Mouse (Mus musculus): ENCODE data around the gene Ccdc3.

Gene Ccdc3

GRCm38 (mm10) chr2:5161002-5161745, 23.6 kb downstream of the Ccdc3 start:
- no peak for DNase-seq (ENCODE audit: low spot score in 2 of 2)

DNA sequence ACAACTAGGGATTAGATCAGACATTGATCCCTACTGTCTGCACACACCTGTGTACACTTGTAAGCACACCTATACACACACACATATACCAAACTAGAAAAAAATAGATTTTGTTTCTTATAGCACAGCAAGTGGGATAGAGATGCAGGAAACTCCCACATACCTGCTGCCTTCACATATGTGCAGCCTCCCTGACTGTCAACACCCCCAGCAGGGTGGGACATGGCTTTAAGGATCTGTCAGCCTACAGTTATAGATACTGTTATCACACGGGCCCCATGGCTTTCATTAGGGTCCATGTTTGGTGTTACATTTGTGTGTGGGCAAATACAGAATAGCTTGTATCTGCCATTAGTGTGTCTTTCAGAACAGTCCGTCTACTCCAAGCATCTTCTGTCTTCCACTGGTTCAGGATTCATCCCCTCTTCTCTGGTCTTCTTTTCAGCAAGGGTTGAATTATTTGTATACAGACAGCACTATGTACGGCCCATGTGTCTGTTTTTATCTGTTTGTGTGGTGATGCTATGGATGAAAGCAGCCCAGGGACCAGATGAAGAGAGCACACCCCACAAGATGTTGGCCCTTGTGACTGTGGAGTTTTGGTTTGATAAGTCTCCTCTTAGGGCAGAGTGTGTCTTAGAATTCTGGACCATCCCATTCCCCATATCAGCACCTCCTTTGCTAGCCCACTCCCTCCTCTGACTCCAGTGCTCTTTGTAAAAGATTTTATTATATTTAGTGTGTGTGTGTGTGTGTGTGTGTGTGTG, 24.5 kb downstream of the Ccdc3 start:
- no peak for DNase-seq (ENCODE audit: low spot score in 2 of 2)

GRCm38 (mm10) chr2:5162756-5163155, 25.2 kb downstream of the Ccdc3 start:
- no peak for DNase-seq (ENCODE audit: low spot score in 2 of 2)

DNA sequence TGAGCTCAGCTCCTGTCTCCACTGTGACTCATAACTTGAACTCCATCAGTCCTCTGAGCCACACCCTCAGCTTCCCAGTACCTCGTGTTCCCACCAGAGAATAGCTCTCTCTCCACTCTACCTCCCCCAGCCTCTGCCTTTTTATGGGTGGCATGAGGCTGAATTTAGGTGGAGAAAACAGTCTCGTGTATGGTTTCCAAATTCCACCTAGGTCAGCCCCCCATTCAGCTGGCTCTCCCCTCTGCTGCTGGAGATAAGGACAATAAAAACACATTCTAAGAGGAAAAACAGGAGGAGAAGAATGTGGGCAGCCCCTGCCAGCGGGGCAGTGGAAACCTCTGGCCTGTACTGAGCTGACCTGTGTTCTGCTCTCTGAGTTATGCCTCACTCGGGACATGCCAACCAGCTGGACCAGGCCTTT, 28.4 kb downstream of the Ccdc3 start:
- no peak for DNase-seq (ENCODE audit: low spot score in 2 of 2)

DNA sequence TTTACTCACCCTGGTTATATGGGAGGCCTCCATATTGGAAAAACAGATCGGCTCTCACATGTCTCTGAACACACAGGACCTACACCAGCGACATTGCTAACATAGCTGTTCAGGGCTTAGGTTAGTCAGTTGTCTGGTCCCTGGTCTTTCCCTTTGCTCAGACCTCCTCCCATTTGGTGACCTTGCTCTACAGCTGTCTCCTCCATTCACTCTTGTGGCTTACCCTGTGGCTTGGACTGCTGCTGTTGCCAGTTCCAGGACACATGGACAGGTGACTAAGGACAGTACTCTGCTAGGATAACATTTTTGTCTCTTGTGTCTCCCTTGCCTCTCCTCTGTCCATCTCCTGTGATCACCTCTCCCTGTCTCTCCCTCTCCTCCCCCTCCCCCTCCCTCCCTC, 29.2 kb downstream of the Ccdc3 start:
- no peak for DNase-seq (ENCODE audit: low spot score in 2 of 2)

- DNase-seq (ENCODE audit: low spot score in 2 of 2): no peak
These were observed 33.2 kb downstream of the Ccdc3 start for GRCm38 (mm10) chr2:5170815-5171214.

DNA sequence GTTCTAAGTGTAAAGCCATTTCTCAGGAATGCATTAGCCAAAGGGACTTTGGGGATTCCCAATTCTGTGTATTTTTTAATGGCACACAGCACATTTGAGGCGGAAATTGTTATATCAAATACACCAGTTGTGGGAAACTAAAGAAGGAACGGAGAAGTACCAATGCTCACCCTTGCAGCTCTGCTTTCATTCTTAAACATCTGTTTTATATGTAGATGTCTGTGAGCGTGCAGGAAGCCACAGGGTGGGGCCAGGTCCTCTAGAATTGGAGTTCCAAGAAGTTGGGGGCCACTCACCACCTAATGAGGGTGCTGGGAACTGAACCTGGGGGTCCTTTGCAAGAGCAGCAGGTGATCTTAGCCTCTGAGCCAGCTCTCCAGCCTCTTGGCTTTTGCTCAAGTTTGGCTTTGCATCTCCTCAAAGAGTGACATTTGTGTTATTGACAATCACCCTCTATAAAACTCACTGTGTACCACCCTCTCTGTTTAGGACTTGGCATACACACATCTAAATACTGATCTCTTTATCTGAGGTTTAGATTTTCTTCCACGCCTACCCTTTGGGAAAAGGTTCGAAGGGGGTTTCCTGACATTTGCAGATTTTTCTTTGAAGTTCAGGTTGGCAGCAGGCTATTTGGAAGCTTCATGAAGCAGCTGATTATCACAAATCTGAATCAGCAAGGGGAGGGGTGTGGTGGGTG, 33.9 kb downstream of the Ccdc3 start:
- DNase-seq (ENCODE audit: low spot score in 2 of 2): no peak

DNA sequence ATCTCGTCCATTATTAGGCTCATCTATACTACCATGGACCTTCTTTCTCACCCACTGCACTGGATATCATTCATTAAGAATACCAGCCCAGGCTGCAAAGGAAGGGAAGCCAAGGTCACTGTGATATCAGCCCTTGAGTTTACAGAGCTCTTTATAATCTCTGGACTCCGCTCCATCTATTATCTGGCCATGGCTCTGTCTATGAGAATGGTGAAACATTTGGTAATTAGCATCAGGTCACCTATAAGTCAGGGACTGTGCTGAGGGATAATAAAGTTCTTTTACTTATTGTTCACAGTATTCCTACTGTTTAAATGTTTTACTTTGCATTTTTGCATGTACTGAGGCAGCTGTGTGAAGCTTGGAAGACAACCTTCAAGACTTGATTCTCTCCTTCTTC, 35.2 kb downstream of the Ccdc3 start:
- no peak for DNase-seq (ENCODE audit: low spot score in 2 of 2)

DNA sequence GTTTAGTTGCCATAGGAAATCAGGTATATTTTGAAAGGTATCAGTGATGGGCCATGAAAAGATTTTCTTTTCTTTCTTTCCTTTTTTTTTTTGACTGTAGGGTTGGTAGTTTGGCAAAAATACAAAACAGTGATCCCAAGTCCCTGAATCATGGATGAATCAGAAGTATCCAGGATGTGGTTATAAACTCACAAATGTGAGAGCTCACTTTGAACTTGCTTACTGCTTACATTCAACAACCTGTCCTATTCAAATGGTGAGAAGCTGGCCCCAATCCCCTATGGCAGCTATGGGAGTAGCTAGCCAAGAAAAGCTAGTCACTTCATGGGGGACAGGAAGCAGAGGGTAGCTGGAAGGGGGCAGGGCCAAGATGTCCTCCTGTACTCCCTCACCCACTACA, 37.1 kb downstream of the Ccdc3 start:
- no peak for DNase-seq (ENCODE audit: low spot score in 2 of 2)

- DNase-seq (ENCODE audit: low spot score in 2 of 2): no peak
These were observed 44.2 kb downstream of the Ccdc3 start for GRCm38 (mm10) chr2:5181462-5182443.

GRCm38 (mm10) chr2:5184166-5184565, 46.6 kb downstream of the Ccdc3 start:
- DNase-seq (ENCODE audit: low spot score in 2 of 2): no peak

DNA sequence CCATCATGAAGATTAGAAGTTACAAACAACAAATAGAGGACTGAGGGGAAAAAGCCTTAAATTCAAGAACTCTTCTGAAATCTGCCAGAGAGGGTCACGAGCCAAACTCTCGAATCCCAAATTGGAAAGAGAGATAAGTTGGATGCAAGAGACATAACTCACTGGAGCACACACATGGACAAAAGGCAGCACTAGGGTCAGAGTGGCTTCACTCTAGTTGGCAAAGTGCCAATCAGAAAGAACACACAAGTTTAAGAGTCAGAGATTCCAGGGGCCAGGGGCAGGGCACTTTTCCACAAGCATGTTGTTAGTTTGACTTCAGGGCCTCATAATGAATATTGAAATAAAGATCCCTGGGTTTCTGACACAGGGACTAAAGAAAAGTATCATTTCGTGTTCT, 48.1 kb downstream of the Ccdc3 start:
- no peak for DNase-seq (ENCODE audit: low spot score in 2 of 2)

DNA sequence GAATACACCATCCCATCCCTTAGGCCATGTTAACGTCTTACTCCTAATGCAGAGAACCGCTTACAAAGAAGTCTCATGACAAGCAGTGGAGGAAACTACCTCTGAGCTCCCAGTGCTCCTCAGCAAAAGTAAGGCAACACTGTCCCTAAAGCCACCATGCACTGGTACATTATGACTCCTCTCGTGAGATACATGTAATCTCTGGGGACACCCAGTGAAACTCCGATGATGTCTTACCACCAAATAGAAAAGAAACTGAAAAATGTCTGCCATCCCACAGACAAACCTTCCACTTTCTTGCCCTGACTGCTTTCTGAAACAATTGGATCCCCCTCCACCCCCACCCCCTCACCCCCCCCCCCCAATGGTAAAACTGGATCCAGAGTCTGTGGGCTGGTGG, 54.6 kb downstream of the Ccdc3 start:
- DNase-seq (ENCODE audit: low spot score in 2 of 2): no peak

DNA sequence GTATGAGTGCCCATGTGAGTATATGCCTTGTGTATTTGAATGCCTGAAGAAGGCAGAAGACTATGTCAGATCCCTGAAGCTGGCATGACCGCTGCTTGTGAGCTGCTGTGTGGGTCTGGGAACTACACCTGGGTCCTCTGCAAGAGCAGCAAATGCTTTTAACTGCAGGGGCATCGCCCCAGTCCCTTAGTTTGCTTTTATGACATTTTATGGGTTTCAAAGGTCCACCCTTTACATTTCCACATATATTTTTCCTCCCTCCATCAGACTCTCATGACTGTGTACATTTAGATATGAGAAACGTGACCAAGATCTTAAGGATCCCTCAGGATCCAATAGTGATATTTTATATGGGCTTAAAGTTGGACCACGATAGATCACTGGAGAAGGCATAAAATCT, 55.5 kb downstream of the Ccdc3 start:
- DNase-seq (ENCODE audit: low spot score in 2 of 2): no peak

DNA sequence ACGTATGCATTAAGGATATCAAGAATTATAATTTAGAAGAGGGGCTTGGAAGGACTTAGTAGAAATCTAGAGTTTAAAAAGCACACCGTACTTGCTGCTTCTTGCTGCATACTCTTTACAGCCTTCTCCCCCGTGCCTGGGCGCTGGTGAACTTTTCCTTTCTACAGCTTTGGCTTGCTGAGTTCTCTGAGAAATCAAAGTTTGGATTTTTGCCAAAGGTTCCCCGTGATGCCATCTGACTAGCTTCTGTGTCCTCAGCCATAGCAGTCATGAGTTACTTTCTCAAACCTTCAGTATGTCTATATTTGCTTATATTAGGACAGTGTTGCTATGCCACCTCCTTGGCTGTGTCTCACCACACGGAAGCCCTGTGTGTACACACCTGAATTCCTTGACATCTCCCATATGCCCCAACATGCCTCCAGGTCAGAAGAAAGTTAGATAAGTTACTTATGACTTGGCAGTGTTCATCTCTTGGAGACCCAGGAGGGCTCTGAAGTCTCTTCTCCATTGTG, 57.2 kb downstream of the Ccdc3 start:
- DNase-seq (ENCODE audit: low spot score in 2 of 2): no peak

DNA sequence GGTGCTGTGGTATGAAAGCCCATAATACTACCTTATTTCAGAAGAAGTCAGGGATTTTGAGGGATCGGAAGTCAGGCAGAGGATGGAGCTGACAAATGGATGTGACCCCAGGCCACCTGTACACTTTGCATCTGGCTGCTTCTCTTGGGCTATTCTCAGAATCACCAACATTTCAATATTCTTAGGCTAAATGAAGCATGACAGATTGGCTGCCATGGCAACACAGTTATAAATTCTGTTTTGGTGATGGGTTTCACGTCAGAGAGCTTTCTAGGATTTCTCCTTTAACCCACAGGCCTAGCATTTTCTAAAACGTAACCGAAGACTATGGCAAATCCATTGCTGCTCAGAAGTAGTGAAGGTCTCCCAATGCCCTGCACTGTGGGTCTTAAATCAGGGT, 59.9 kb downstream of the Ccdc3 start:
- no peak for DNase-seq (ENCODE audit: low spot score in 2 of 2)

DNA sequence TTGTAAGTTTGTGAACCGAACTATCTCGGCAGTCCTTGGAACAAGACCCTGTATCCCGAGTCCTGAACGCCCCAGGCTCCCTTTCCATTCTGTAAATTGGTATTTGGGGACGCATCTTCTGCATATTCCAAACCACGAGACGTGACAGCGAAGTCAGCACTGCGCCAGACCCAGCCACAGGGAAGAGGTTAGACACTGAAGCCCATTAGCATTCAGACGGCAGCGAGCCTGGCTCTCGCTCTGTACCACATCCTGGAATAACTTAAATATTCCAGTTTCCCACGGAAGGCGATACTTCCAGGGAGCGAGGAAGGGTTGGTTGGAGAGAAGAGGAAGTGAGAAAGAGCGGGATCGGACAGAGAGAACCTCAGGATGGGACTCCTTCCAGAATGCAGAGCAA, 61.7 kb downstream of the Ccdc3 start:
- no peak for DNase-seq (ENCODE audit: low spot score in 2 of 2)

DNA sequence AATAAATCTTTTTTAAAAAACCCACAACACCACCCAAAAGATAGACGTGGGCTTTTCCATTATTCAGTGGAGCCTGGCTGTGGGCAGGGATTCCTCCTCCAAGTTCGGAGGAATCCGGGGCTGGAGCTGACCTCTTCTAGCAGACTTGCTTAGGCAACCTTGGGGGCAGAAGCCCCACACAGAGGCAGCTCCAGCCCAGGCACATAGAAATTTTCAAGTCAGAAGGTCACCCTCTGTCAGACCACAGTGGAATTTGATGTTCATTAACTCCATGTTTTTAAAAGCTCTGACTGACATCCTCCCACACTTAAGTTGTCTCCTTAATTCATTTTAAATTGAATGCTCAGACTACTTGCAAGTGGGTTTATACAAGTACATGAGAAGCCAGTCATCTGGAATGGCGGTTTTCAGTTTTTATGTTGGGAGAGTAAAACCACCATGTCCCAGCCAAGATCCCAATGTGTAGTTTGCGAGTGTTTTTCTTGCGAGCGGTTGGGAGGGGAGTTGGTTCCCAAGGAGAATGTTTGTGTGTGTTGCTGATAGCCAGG, 63.3 kb downstream of the Ccdc3 start:
- DNase-seq (ENCODE audit: low spot score in 2 of 2): no peak

- DNase-seq (ENCODE audit: low spot score in 2 of 2): no peak
These were observed 65.6 kb downstream of the Ccdc3 start for GRCm38 (mm10) chr2:5203146-5203545.

DNA sequence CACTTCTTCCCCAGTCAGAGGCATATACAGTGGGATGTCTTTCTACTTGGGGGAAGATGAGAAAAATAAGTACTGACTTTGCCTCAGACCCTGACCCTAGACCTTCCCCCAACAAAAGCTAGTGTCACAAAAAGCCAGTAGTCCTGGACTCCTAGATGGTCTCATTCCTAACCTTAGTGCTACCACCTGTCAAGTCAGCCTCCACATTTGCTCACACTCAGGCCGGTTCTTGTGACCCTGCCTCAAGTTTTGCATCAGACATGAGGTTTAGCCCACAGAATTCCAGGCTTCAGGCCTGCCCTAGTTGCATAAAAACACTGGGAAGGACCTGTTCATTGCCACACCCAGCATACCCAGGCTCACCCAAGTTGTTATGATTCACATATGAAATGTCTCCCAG, 67.4 kb downstream of the Ccdc3 start:
- DNase-seq (ENCODE audit: low spot score in 2 of 2): no peak

DNA sequence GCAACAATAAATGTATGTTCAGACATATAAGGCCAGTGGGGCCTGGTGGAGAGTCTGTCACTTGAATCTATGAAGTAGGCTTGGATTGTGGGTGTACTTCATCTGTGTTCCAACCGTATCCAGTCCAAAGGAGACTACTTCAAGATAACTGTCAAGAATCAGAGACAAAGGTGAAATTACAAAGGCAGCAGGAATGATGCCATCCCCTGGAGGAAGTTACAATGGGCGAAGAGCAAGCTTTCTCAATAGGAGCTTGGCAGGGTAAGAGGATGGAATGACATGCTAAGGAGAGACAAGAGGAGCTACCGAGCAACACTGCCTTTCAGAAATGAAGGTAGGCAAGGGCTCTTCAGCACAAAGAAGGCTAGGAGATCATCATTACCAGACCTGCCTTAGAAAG, 69.1 kb downstream of the Ccdc3 start:
- no peak for DNase-seq (ENCODE audit: low spot score in 2 of 2)
